Mouse (Mus musculus) adrenal gland, adult 2 months (tissue): Measurements from ENCODE around the gene Zfp275. TPM values are rescaled to one million over a fixed set of nuclear protein-coding genes. Genes with fewer than 3 reads are reported as not detected.
"Not testable (repeated sequence)": the region's sequence is repeated elsewhere in the genome, so short reads cannot be mapped to it uniquely, and the experiment has no call there.

Experiments used
- DNase-seq: peaks from one replicate; pipeline ENCODE4 v3.0.0; 2021
- long read RNA-seq: library from polyadenylated mRNA; stranded (forward); transcript quantifications from one replicate; pipeline ENCODE4 v2.0.0, GENCODE M21; 2021
- polyA plus RNA-seq: library from polyadenylated mRNA; depleted of rRNA; stranded (reverse); fragments of >200 nt; gene quantifications from 2 replicates; pipeline ENCODE4 v1.2.3, GENCODE M21; 2012; rRNA removed
- total RNA-seq, 2 experiments: library from RNA; stranded (reverse); gene quantifications; 2 replicates each; pipeline ENCODE4 v1.2.3; 2021

Gene Zfp275
- 10 to 100 TPM; 14.7 to 17.0 TPM for total RNA-seq
- polyA plus RNA-seq: 10.7 and 12.5 TPM in 2 replicates
- long read RNA-seq, partial matches to known transcripts: 0 of 2 reads
- long read RNA-seq, other reads (novel, unspliced or antisense): 2 of 2 reads

DNA sequence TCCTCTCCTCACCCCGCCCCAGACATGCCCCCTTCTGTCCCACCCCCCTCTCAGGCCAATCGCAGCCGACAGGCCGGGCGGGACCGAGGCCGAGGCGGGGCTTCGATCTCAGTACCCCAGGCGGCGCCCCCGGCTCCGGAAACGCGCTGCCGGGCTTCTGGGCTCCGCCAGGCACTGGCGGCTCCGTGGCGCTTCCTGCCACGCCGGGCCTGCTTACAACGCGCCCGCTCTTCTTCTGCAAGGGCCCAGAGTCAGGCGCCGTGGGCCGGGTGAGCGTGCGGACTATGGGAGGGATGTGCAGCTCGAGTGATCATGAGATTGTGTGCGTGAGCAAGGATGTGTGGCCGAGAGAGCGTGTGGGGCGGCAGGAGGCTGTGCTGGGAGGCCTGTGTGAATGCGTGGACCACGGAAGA lies at the start of gene Zfp275:
Gene Zfp275 (plus strand): TSS at position 139 of the 413 bp plus-strand sequence.
- peak; percentile 89 for DNase-seq

DNA sequence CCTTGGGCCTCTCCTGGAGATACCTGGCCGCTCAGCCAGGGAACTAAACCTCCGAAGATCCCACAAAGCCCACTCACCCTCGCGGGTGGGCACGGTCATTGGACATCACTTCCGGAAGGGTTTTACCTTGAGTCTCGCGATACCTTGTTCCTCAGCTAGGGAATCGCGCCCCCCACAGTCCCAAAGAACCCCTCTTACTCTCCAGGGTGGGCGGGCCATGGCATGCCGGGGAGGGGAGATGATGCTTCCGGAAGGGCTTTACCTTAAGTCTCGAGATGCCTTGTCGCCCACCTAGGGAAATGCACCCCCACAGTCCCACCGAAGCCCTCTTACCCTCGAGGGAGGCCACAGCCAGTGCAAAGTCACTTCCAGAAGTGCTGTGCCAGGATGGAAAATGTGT lies 49.5 kb upstream of the Zfp275 start, which contains the start of the genes Xlr5a and Xlr5c:
Gene Xlr5a (minus strand): TSS at position 101 of the 400 bp plus-strand sequence.
Gene Xlr5c (minus strand): TSS at position 101 of the 400 bp plus-strand sequence.
- not testable (repeated sequence) for DNase-seq

DNA sequence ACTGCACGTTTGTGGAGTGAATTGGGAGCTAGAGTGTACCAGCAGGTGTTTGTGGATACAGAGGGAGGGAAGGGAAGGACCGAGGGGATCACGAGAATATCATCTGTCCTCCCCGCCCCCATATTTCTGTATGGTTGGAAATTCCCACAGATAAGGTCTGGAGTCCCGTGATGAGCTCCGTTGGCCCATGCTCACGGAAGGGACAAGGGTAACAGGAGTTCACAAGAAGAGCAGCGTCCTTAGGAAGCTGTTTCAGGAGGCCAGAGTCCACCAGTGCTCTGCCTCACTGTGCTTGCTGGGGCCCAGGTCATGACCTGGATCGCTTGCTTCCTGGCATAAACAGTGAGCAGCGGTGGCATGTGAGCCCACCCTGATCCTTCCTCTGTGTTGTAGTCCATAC lies 46.7 kb upstream of the Zfp275 start:
- DNase-seq: not testable (repeated sequence)

DNA sequence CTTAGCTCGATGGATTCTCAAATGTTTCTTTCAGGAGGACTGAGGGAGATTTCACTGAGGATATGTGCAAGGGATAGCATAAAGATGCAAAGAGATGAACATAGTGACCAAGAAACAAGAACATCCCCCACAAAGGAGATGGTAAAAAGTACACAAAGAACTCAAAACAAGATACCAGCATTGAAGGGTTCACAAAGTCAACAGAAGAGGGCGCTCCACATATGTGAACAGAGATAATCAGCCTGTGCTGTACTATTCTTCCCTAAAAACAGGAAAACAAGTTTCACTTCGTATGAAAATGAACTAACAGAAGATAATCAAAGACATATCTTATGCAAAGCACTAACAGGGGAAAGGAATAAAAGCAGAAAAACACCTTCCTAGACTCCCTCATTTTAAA lies 29.9 kb upstream of the Zfp275 start:
- peak; percentile 16 for DNase-seq

DNA sequence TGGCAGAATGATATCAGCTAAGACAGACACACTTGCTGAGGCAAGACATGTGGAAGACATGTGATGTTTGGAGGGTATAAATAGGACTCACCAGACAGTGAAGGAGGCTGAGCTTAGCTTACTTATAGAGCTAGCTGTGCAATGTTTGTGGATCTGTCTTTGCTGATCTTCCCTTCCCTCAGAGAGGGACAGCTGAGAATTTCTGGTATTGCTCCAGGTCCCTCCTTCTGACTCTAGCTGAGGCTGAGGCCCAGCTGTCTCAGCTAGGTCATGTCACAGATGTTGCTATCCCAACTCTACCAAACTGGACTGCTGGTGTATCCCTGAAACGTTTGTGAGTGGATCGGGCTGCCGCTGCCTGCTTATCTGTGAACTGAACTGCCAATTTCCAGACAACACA lies 21.4 kb upstream of the Zfp275 start:
- DNase-seq: no peak

DNA sequence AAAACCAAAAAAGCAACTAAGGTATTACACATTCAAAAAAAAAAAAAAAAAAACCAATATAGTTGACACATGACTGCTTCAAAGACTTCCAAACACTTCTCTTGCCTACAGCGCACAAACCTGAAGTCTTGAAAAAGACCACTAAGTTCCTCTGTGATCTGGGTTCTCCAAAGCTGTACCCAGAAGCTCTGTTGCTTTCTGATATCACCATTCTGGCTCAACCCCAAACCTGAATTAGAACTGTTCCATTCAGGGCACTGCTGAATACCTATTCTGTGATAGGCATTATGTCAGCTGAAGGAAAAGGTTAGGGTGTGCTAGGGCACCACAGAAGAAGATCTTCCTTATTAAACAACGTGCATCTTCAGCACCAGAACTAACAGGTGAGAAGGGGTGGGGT lies 15.2 kb upstream of the Zfp275 start:
- DNase-seq: no peak

DNA sequence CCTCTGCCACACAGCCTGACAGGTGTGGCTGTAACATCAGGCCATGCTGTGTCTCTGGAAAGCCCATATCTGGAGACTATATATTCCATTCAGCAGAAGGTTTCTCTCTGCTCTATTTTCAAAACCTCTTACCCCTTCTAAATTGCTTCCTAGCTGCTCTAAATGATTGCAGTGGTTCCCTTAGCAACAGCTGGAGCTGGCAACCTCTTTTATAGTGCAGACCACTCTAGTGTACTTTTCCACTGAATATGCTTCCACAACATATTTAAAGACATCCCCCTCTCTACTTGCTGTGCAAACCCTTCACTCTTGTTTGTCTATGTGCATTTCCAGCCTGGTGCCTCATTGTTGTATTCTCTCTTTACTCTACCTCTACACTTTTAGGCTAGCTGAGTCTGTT lies 8.9 kb upstream of the Zfp275 start:
- DNase-seq: no peak

DNA sequence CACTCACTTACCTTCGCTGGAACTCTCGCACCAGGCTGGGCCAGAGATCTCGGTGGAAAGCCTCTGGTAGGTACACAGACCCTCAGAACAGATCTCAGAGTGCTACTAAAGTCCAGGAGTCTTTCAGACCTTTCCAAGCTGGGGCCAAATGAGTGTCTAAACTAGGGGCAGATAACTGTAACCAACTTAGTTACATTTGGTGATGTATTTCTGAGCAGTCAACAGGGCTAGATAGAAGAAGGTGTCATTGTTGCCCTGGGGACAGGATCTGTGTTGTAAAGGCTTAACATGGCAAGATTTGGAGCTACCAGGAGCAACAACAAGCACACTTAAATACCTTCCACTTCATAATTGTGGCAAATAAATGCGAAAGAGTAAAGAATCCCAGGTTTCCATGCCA lies 5.7 kb upstream of the Zfp275 start, which contains the start of gene Gm45015:
Gene Gm45015 (minus strand): TSS at position 101 of the 400 bp plus-strand sequence.
- no peak for DNase-seq

DNA sequence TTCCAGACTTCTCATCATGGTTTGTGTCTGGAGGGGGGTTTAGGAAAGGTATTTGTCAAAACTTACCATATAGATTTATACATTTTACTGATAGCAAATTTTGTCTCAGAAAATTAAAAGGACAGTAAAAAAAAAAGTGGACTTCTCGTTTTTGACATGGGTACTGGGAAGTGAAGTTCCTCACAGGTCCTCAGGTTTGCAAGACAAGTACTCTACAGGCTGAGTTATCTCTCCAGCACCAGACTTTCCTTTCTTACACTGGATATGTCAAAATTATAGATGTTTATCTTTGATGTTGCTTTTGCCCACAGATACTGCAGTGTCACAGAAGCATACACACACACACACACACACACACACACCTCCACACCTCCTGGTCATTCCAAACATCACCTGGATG lies 948 bp upstream of the Zfp275 start:
- DNase-seq: no peak

DNA sequence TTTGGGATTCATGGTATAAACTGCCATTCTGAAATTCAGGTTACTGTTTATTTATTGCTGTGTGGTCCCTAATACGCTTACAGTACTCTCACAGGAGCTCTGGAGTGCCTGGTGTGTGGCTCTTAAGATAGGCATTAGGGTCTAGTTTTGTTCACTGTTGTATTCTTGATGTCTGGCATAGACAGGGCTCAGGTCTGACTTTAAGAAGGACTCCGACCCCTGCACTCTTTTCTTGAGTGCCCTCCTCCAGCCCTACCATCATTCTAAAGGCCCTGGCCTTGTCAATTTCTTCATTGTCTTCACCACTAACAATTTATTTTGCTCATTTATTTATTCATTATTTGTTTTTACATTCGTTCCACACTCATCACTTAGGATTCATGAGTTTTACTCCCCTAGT lies 353 bp upstream of the Zfp275 start:
- DNase-seq: no peak

DNA sequence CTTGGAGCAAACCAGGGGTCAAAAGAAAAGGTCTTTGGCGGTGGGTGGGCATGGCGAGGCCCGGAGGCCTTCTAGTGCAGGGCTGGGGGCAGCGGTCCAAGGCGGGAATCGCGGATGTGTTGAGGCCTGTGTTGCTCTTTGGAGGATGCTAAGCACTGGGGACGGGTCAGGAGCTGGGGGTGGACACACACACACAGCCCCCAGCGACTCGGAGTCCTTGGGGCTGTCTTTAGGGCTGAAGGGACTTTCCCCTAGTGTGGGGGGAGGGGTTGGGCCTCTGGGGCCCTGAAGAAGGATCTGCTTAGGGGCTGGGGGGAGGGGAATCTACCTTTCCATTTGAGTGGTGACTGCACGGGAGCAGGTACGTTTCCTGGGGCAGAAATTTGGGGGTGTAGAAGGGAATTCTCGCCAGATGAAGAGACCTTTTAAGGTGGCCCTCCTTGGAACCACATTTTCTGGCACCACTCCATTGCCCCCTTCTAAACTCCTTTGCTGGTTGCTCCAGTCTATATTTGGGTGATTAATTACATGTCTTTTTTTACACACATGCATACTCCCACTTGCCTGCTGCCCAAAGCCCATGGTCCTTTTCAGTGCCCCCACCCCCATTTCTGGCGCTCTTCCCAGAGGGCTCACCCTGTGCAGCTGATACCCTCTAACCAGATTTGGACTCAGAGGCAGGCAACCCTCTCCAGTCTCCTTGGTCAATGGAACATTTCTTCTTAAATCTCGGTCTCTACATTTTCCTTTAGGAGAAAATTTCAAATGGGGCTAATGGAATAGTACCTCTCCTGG lies 717 bp downstream of the Zfp275 start:
- no peak for DNase-seq

DNA sequence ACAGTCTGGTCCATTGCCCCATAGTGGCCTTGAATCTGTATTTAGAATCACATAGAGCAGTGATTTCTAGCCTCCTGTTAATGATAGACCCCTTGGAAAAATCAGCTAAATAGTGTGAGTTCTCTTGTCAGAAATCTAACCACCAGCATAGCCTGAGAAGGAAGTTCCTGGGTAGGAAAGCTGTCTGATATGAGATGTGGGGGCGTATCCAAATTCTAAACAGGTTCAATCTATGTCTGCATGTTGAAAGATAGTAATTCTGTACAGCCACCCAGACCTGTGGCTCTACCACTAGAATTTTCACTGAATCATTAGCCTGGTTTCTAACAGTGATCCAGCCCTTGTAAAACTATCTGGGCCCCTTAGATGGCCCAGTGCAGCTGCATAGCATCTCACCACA lies 1.4 kb downstream of the Zfp275 start:
- no peak for DNase-seq

DNA sequence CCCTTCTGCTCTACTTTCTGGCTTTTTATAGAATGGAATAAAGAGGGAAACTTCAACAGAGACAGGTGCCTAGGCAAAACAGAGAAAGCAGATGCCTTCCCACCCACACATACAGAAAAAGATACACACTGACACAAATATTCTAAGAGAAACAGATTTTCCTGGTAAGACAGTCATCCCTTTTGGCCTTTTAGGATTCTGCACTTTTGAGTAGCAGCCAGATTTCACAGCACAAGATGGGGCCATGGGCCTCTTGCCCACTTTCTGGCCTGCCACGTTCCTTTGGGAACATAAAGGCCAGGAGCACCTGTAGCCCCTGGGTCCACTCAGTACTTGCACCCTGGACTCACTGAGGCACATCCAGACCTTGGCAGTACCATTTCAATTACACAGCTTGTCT lies 1.9 kb downstream of the Zfp275 start:
- no peak for DNase-seq

DNA sequence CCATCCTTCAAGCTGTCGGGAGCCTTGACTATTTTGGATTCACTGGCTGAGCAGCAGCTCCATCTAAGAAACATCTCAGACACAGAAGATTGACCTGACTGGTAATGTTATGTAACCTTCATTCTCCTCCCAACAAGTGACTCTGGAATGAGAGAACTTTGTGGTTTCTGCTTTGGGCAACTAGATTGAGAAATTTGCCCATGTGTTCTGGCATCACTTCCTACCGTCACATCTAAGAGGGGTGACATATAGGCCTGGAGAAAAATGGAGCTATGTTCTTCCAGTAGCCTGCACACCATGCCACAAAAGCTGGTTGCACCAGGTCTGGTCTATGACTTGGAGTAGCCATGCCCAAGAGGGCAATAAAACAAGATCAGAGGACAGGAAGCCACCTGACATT lies 13.7 kb downstream of the Zfp275 start:
- no peak for DNase-seq

DNA sequence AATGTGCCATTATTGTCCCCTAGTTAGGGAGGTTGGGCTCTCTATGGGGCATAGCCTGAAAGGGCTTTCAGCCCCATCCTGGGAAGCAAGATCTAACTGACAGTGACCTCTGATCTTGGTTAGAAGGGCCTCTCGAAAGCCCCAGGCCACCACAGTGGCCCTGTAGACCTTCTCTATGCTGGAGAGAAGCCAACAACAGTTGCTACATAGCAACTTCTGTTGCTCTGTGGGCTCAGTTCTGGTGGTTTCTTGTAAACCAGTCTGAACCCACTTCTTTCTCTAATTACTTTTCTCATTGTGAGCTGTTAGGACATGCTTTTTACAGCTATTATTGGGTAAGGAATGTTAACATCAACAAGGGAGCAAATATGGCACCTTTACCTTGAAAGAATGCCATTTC lies 14.3 kb downstream of the Zfp275 start:
- no peak for DNase-seq

DNA sequence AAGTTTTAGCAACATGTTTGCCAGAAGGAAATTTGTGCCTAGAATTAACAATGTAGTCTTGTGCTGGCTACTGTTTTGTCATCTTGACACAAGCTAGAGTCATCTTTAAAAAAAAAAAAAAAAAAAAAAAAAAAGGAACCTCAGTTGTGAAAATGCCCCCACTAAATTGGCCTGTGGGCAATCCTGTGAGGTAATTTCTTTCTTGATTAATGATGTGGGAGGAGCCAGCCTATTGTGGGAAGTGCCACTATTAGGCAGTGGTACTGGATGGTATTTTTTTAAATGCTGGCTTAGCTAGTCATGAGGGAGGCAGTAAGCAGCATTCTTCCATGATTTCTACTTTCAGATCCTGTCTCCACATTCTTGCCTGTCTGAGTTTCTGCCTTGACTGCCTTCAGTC lies 20.9 kb downstream of the Zfp275 start:
- DNase-seq: no peak

DNA sequence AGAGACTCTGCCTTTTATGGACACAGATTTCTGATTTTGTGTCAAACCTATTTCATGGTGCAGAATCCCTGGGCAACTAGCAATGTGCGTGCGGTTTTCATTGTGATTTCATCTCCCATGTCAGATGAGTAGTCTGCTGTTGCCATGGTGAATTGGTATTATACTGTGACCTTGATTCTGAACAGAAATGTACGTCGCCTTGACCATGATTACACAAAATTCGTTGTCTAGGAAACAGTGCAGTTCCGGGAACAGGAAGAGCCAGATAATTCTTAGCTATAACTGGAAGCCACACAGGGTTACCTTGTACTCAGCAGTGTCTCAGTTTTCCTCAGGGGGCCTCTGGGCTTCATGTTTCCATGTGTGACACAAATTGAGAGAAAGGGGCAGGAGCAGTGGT lies 42.0 kb downstream of the Zfp275 start:
- DNase-seq: peak; percentile 38

DNA sequence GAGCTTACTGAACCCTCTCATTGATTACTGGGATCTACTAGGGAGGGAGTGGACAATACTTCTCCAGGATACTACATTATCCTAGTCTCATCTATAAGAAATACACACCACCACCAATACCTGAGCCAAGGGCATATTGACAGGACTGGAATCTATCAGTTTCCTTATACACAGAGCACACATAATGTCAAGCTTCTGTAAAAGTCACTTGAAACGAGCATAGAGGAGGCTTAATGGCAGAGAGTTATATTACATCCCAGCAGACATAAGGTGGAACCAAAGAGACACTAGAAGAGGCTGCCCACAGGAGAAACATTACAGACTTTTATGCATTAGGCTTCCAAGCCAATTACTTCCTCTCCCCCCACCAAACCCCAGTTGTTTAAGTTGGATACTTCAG lies 42.5 kb downstream of the Zfp275 start:
- DNase-seq: no peak

DNA sequence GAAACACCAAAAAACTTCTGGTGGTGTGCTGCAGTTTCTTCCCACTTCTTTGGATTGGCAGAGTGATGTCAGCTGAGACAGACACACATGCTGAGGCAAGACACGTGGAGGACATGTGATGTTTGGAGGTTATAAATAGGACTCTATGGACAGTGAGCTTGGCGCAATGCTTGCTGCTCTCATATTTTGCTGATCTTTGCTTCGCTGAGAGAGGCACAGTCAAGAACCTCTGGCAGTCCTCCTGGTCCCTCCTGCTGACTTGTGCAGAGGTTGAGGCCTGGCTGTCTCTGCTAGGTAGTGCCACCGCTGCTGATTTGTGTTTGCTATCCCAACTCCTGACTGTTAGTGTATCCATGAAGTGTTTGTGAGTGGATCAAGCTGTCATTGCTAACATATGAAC lies 49.1 kb downstream of the Zfp275 start:
- DNase-seq: no peak

DNA sequence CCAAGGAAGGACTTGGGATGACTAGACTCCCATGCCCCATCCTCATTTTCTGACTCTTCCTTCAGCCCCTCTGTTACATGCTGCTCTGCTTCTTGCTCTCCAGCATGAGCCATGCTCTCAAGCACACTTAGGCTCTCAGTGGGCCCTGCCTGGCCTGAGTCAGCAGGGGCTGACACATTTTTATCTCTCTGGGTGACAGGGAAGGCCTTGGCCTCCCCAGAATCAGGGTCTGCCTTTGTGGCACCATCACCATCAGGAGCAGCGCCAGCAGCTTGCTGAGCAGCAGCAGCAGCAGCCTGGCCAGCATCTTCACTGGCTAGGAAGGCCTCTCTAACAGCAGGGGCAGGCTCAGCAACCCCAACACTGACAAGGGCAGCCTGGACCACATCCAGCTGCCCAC lies 54.0 kb downstream of the Zfp275 start:
- DNase-seq: peak; percentile 75

DNA sequence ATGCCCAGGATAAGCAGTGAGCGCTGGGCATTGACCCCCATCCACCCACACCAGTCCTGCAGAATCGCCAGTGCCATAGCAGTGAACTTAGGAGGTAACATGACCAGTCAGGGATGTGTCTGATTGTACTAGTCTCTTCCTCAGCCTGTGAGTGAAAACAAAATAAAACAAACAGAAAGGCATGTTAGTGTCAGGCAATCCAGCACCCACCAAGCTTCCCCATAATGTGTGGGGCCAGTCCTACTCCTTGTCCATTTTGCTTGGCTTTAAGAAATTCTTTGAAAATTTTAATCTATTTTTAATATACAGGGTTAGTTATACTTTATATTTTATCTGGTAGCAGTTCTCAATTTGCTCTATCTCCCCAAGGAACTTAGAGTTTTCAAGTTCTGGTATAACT lies 56.2 kb downstream of the Zfp275 start, which contains the start of gene Gm18336:
Gene Gm18336 (minus strand): TSS at position 101 of the 400 bp plus-strand sequence.
- DNase-seq: not testable (repeated sequence)

DNA sequence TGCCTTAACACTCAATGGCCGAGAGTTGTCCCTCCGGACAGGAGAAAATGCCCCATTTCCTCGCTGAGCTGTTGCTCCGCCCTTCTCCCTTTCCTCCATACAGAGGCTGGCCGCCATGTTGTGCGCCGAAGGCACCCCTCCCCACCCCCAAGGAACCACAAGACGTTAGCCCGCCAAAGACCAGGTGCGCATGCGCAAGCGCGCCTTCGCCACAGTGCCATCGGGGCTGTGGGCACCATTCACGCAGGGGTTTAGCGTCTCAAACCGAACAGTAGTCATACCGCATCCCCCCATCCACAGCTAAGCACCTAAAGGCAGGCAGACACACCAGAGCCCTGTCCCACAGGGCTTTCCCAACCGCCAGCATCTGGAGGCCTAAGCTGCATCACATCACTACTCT lies 58.5 kb downstream of the Zfp275 start:
- DNase-seq: no peak

DNA sequence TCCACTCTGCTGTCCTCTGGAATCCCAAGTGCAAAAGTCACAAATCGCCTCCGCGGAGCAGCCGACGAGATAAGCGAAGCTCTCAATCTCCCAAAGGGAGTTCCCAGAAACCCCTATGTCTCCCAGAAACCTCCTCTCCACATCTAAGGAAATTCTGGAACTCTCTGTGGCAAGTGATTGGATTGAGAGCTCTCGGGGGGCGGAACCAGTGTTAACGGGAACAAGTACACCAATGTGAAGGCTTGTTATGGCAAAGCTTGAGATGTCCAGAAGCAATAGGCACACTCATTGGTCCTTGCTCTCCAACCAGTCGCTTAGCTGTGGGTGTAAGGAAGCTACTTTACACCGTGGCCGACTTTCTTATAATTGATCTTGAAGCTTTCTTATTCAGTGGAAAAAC lies 59.2 kb downstream of the Zfp275 start:
- DNase-seq: no peak
